Mouse (Mus musculus) CD4-positive helper T cell, adult 2 months (primary cell): ENCODE measurements around the gene Ubac2.
A peak's percentile ranks its signal among the peaks of the same experiment; 100 is the strongest.

Experiments used
- DNase-seq: peaks from one replicate; pipeline ENCODE4 v3.0.0-alpha.2; 2012; ENCODE audit warnings: low read depth, missing footprints, low spot score

Gene Ubac2

GRCm38 (mm10) chr14:121922731-121923130 lies 44.3 kb downstream of the Ubac2 start:
- DNase-seq = no peak

DNA sequence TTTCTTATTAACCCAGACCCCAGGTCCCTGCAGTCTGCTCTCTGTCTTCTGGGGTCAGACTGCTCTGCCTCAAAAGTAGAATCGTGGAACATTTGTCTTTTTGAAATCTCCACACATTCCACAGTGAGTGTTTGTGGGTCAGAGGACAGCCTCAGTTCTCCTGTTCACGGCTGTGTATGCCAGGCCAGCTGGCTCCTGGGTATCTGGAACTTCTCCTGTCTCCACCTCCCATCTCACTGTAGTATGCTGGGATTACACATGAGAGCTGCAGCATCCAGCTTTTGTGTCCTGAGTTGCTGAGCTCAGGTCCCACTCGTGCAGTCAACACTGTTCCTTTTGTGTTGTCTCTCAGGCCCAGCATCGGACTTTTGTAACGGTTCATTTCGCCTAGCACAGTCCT lies 46.5 kb downstream of the Ubac2 start:
- DNase-seq = no peak

GRCm38 (mm10) chr14:121926901-121927300 lies 48.5 kb downstream of the Ubac2 start:
- no peak for DNase-seq

DNA sequence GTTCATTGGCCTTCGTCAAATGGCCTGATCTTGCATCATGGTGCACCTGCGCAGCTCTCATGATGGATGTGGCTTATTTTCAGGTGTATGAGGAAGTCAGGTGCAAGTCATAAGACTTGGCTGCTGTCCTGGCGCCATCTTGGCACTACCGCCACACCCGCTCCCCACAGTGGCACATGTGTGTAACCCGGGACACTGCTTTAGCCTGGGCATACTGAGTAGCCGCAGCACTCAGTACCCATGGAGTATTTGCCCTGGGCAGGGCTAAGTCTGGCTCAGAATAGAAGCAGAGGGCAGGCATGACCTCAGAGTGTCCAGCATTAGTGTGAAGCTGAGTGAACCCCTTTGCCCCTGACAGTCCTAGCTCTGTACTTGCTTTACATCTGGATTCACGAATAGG lies 49.0 kb downstream of the Ubac2 start:
- no peak for DNase-seq

DNA sequence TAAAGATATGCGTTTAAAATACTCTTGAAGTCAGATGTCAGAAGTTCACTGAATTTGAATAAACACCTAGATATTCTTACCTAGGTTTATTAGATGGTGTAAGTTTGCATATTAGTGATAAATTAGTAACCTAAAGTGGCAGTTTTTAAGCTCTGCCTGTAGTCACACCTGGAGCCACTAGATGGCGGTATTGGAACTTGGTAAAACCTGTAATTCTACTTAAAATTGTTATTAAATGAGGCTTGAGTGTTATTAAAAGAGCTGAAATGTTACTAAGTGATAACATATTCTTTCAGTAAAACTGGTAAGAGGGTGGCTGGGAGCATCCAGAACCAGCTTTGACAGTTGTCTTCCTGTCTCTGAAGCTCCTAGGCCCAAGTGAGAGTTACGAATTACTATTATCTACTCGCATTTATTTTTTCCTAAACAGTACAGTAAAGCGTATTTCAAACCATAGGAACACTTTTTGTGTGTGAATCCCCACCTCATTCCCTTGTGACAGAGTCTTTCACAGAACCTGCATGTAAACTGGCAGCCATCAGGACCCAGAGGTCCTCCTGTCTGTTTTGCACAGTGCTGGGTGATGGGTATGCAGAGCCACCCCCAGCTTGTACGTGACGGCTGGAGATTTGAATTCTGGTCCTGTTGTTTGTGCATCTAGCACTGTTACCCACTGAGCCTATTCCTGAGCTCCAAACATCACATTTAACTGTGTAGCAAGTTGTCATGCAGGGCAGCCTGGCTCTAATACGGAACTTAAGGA lies 50.1 kb downstream of the Ubac2 start:
- peak; percentile 83 for DNase-seq

DNA sequence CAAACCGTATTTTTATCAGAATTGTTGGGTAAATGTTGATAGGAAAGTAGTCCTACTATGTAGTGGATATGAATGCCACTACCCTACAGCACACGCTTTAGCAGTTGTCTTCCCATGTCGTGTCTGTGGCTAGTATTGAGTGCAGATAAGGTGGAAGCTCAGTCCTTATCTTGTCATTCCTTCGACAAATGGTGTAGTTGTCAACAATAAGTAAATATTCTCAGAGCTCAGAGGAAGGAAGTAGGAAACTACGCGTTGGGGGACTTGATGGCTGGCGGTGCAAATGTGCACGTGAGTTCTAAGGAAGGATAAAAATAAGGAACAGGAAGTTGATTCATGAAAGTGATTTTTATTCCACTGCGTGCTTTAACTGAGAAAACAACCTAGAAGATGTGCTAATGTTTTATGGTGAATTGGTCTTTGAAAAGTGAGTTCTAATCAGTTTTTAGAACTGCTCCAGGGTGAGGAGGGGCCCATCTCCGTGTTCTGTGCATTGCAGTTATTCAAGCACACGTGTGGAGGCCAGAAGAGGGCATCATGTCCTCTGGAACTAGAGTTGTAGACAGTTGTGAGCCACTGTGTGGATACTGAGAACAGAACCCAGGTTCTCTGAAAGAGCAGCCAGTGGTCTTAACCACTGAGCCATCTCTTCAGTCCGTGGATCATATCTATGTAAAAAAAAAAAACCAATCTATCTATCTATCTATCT lies 51.0 kb downstream of the Ubac2 start:
- peak; percentile 87 for DNase-seq

DNA sequence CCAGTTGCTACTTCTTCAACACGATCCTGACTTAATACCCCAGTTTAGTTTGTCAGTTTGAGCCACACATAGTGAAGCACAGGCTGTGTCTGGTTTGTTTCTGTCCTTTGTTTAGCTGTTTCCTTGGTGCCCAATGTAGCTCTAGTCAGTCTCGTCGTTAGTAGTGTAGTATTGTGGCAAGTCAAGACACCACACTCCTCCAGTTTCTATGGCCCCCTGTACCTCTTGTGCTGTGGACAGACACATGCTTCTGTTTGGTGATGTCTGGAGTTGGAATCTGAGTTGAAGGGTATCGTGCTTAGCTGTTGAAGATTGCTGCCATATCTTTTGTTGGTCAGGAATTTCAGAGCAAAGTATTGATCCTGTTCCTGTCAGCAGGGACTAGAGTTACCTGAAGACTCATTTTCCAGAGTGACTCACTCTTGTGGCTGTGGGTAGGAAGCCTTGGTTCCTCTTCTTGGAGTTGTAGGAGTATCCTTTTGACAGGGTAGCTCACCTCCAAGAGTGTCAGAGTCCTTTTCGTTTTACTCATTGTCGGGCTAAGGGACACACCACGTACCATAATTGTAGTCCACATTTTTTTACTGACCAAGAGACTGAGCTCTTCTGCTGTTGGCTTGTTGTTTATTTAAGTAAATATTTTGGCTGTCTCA lies 52.4 kb downstream of the Ubac2 start:
- peak; percentile 71 for DNase-seq

GRCm38 (mm10) chr14:121931594-121931993 lies 53.2 kb downstream of the Ubac2 start:
- peak; percentile 72 for DNase-seq

- DNase-seq = no peak
These were observed 53.8 kb downstream of the Ubac2 start for GRCm38 (mm10) chr14:121932180-121932579.

DNA sequence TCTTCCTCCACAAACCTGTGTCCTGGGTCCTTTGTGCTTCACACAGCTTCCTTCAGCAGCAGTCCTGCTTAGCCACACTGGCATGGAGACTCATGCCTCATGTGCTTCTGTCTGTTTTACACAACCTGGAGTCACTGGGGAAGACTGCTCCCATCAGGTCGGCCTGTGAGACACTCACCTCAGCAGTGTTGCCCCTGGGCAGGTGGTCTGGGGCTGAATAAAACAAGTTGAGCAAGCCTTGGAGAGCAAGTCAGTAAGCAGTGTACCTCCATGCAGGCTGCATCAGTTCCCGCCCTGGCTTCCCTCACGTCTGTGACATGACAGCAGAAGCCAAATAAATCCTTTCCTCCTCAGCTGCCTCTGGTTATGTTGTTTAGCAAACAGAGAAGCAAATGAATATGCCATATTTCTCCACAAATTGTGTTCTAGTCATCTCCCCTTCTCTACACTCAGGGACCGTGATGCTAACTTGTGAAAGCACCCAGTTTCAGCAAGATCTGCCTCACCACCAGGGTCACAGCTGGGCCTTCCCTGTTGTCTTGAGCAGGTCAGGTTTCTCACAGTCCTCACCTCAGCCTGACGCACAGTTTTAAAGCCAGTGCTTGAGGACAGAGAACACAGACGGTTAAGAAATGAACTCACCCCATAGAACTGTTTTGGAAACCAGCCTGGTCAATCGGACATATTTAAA lies 55.6 kb downstream of the Ubac2 start:
- no peak for DNase-seq

DNA sequence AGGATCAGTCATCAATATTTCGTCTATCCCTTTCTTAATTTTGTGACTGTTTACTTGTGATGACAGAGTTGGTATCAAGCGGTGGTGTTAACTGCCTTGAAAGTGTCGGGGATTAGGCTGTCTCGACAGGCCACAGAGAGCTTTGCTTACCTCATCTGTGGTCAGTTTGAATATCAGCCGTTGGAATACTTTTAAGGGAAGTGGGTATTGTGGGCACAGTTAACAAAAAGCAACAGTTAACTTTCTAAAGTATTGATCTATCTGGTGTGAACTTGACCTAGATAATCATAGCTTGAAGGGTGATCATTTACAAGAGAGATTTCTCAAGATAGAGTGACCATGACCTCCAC lies 56.2 kb downstream of the Ubac2 start:
- DNase-seq = no peak

DNA sequence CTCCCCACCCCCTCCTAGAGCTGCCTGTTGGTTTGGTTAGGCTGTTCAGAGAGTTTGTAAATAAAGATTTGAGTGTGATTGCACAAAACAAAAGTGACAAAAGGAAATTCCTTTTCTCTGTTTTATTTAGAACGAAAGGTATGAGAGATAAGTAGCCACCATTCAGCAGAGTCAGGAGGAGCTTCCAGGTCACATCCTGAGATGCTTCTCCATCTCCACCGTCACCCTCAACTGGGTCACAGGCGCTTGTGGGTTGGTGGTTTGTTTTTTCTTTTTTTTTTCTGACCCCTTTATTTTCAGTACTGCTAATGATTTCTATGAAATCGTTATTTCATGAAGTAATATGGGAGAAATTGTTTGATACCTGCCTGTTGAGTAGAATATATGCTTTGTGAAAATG lies 57.9 kb downstream of the Ubac2 start:
- no peak for DNase-seq

DNA sequence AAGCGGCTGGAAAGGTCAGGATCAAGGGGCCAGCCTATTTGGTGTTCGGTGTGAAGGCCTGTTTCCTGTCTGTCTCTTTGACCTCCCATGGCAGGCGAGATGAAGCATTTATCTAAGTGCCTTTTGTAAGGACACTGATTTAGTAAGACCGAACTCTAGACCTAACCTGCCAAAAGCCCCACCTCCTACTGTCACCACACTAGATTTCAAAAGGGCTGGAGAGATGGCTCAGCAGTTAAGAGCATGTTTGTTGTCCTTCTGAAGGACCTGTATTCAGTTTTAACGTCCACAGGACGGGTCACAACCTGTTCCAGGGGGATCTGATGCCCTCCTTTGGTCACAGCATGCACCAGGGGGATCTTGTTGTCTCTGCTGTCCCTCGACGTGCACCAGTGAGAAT lies 58.4 kb downstream of the Ubac2 start:
- no peak for DNase-seq

DNA sequence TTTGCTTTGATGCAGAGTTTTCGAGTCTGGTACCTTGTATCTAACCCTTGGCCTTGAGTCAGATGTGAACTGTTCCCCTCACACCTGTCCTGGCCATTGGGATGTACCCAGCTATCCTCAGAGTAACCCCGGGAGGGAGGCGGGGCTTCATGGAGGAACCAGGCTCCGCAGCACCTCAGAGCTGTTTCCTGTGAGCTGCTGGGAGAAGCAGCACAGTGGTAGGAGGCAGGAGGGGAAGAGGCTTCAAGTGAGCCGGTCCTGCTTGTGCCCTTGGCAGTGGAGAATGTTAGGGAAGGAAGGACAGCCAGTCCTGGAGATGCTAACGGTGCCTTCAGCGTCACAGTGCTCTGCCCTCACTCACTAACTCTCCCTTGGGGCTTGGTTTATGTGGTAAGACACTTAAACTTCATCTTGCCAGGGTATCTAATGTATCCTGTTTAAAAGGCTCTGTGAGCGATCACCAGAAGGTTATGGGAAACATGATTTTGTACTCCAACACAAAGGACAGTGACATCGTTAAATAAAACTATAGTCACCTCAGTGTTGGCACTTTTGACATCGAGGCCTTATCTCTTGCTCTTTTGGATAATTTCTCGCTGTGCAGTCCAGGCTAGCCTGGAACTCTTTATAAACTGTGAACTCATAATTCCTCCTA lies 59.3 kb downstream of the Ubac2 start:
- peak; percentile 62 for DNase-seq

DNA sequence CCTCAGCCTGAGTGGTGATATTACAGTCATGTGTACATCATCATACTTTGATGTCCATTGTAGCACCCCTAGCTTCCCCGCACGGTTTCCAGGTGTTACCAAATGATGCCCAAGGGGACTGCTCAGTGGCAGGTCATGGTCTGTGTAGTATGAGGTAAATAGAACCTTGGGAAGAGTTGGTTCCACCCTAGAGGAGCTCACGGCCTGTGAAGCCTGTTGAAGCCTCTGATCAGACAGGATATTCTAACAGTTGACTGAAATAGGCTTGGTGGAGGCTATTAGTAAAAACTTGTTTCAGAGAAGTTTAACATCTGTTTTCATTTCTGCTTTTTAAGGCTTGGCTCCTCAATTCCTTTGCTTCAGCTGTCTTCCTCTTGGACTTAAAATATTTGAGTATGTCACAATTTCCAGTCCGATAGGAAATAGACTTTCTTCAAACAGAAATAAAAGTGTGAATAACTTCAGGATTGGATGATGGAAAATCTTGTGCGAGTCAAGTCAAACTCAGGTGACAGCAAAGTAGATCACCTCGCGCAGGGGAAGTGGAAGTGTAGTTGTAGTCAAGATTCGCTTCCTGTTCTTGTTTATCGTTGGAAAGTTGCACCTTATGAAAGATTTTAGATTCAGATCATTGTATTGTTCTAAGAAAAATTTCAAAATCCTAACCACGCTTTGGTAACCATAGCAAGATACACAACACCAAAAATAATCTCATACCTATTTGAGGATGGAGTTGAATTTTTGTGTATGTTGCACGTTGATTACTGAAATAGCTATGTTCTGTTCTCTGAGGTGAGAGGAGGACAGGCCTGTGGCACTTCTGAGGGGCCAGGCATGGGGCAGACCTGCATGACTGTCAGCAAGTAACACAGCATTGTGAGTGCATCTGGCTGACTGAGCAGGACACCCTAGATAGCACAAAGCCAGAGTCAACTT lies 60.1 kb downstream of the Ubac2 start:
- DNase-seq = peak; percentile 87

DNA sequence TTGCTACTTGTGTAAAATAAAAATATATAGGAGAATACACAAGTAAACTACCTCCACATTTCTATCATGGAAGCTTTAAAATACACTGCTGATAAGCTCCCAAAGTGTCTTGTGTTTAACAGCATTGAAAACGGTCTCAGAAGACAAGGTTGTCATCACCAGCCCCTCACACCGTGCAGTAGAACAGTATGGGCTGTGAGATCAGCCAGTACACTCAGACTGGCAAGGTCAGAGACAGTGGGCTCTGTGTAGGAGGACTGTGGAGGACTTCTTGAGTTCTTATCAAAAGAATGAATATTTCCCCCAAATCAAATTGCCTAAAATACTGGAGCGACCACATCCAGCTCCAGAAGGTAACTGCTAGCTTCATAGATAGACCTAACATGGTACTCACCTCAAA lies 61.2 kb downstream of the Ubac2 start:
- DNase-seq = no peak

DNA sequence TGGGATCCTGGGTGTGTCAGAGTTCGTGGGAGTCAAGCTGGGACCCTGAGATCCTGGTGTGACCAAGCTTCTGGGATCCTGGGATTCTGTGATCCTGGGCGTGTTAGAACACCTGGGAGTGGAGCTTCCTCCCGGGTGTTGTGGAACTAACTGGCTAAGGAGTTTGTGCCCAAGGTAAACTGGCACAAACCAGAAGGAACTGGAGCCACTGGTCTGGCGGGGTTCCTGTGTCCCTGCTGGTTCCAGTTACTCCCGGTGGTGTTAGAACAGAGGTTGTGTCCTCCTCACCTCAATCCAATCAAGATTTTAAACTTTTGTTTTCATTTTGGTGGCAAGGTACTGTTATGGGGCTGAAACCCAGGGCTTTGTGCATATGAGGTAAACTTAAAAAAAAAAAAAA lies 67.7 kb downstream of the Ubac2 start:
- no peak for DNase-seq

DNA sequence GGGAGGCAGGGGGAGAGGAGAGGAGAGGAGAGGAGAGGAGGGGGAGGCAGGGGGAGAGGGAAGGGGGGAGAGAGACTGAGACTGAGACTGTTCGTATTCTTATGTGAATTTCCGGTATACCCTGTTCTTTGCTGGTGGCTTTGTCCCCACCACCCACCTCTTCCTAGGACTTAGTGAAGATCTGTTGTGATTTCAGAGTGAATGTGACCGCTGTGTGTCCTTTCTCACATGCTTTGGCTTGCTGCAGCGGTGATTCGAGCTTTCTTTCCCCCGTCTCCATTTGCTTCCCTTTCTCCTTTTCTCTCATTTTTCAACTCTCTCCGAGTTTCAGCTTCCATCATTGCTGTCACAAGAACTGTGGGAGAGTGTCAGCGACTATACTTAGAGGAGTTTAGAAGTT lies 68.3 kb downstream of the Ubac2 start:
- DNase-seq = peak; percentile 81

- peak; percentile 57 for DNase-seq
These were observed 68.9 kb downstream of the Ubac2 start for GRCm38 (mm10) chr14:121947201-121947760.

GRCm38 (mm10) chr14:121947966-121948365 lies 69.5 kb downstream of the Ubac2 start:
- DNase-seq = peak; percentile 35
